Mouse (Mus musculus) lung, postnatal 0 days (tissue): Measurements from ENCODE around the gene Knstrn. TPM values are rescaled to one million over a fixed set of nuclear protein-coding genes. Genes with fewer than 3 reads are reported as not detected.

ENCODE experiments used
- ATAC-seq: fragments of 200-750 bp; cut with Nextera tagmentation; 2 replicates; pipeline ENCODE4 v1.8.0; 2017; ENCODE audit warnings: moderate library complexity
- DNase-seq: peaks from one replicate; pipeline ENCODE4 v3.0.0-alpha.2; 2016; ENCODE audit warnings: low spot score
- H3K27ac ChIP-seq: fragments of 300-500 bp; sonication (generic); 2 replicates; pipeline ENCODE4 v1.5.1; 2014; ENCODE audit warnings: antibody characterized with exemption, mild to moderate bottlenecking, low read length, mixed read lengths
- H3K27me3 ChIP-seq: fragments of 300-500 bp; sonication (generic); replicated peaks from 2 replicates; pipeline ENCODE4 v1.6.1; 2014; ENCODE audit warnings: low read length, mixed read lengths; ENCODE audit not compliant: insufficient read depth
- H3K36me3 ChIP-seq: fragments of 300-500 bp; sonication (generic); 2 replicates; pipeline ENCODE4 v1.6.1; 2014; ENCODE audit warnings: low read length, mixed read lengths; ENCODE audit not compliant: insufficient read depth
- H3K4me1 ChIP-seq: fragments of 300-500 bp; sonication (generic); 2 replicates; pipeline ENCODE4 v1.6.1; 2014; ENCODE audit warnings: antibody characterized with exemption, low read depth, low read length, mixed read lengths; ENCODE audit not compliant: insufficient read depth
- H3K4me2 ChIP-seq: fragments of 300-500 bp; sonication (generic); replicated peaks from 2 replicates; pipeline ENCODE4 v1.6.1; 2014; ENCODE audit warnings: low read depth, mild to moderate bottlenecking, low read length, moderate library complexity, mixed read lengths
- H3K4me3 ChIP-seq: fragments of 300-500 bp; sonication (generic); 2 replicates; pipeline ENCODE4 v1.5.1; 2014; ENCODE audit warnings: low read depth, low read length
- H3K9ac ChIP-seq: fragments of 300-500 bp; sonication (generic); replicated peaks from 2 replicates; pipeline ENCODE4 v1.6.1; 2014; ENCODE audit warnings: low read depth, mild to moderate bottlenecking
- H3K9me3 ChIP-seq: fragments of 300-500 bp; sonication (generic); 2 replicates; pipeline ENCODE4 v1.6.1; 2016; ENCODE audit warnings: low read length, mixed read lengths
- CTCF ChIP-seq: IDR thresholded peaks from 2 replicates; pipeline ENCODE4 v1.5.1; 2016; ENCODE audit warnings: antibody characterized with exemption, mild to moderate bottlenecking
- EP300 ChIP-seq: IDR thresholded peaks from 2 replicates; pipeline ENCODE4 v1.6.1; 2016; ENCODE audit warnings: antibody characterized with exemption, mild to moderate bottlenecking, control low read depth
- WGBS: fragments of 180-500 bp; shearing (Covaris S2); extraction: QIAGEN DNeasy Blood & Tissue Kit; methylation state at CpG from one replicate; pipeline ENCODE4 v1.1.7; 2014; 5-methylcytosine and 5-hydroxymethylcytosine counted together
- polyA plus RNA-seq: library from polyadenylated mRNA; unstranded; fragments of >200 nt; fragmentation: Nextera tagmentation; extraction: Ambion mirVana; gene quantifications from 2 replicates; pipeline ENCODE4 v1.2.1, GENCODE M21; 2015

Gene Knstrn
- polyA plus RNA-seq, 1 experiment from 2014 or later: 4.9 TPM

- Histone ChIP-seq H3K9ac (no peak overlapping the region), H3K4me1 (peaks cover 18% of the 10 kb centered on the region; the same call in 1 of the 2 replicates), H3K36me3 (no peaks in the 10 kb centered on the region), H3K27ac (no peak overlapping the region), H3K4me3 (no peak overlapping the region), H3K27me3 (no peaks in the 10 kb centered on the region), H3K4me2 (no peak overlapping the region), H3K9me3 (no peaks in the 10 kb centered on the region)
- 48% methylated on average over 2 of the region's 2 CpGs for WGBS
- no peak for ATAC-seq
- no peak for DNase-seq
- TF ChIP-seq EP300 (no peak), CTCF (no peak)
Observed at GRCm38 (mm10) chr2:118774536-118774935, 39.3 kb upstream of the Knstrn start.

GRCm38 (mm10) chr2:118775396-118775795, 38.4 kb upstream of the Knstrn start:
- Histone ChIP-seq H3K27me3 (no peaks in the 10 kb centered on the region), H3K9me3 (no peaks in the 10 kb centered on the region), H3K27ac (0 out of 2 replicates have a peak overlapping the region, but pooled peaks have one; percentile 21), H3K4me3 (no peak overlapping the region), H3K4me1 (peaks cover 18% of the 10 kb centered on the region; the same call in 1 of the 2 replicates), H3K36me3 (no peaks in the 10 kb centered on the region), H3K4me2 (no peak overlapping the region), H3K9ac (no peak overlapping the region)
- 10% methylated on average over 1 of the region's 1 CpGs for WGBS
- no peak for TF ChIP-seq EP300
- no peak for TF ChIP-seq CTCF
- DNase-seq: no peak
- no peak for ATAC-seq

- no peaks in the 10 kb centered on the region for H3K27me3 ChIP-seq
- no peak overlapping the region for H3K9ac ChIP-seq
- H3K36me3 ChIP-seq: no peaks in the 10 kb centered on the region
- H3K4me1 ChIP-seq: peaks cover 18% of the 10 kb centered on the region; the same call in 1 of the 2 replicates
- ATAC-seq (no peak), DNase-seq (no peak)
- no peaks in the 10 kb centered on the region for H3K9me3 ChIP-seq
- TF ChIP-seq EP300 (no peak), CTCF (peak; percentile 29)
- 41% methylated on average over 2 of the region's 4 CpGs for WGBS
- no peak overlapping the region for H3K4me3 ChIP-seq
- no peak overlapping the region for H3K4me2 ChIP-seq
- H3K27ac ChIP-seq: 0 out of 2 replicates have a peak overlapping the region, but pooled peaks have one; percentile 21
Observed at GRCm38 (mm10) chr2:118775846-118776245, 38.0 kb upstream of the Knstrn start.

GRCm38 (mm10) chr2:118776295-118776694, 37.5 kb upstream of the Knstrn start:
- 53% methylated on average over 2 of the region's 2 CpGs for WGBS
- Histone ChIP-seq H3K4me3 (no peak overlapping the region), H3K9me3 (no peaks in the 10 kb centered on the region), H3K27ac (0 out of 2 replicates have a peak overlapping the region, but pooled peaks have one; percentile 21), H3K36me3 (no peaks in the 10 kb centered on the region), H3K27me3 (no peaks in the 10 kb centered on the region), H3K9ac (no peak overlapping the region), H3K4me1 (peaks cover 18% of the 10 kb centered on the region; the same call in 1 of the 2 replicates), H3K4me2 (no peak overlapping the region)
- ATAC-seq (no peak), DNase-seq (no peak)
- TF ChIP-seq EP300: no peak
- TF ChIP-seq CTCF: no peak

GRCm38 (mm10) chr2:118778418-118778817, 35.4 kb upstream of the Knstrn start:
- DNase-seq: no peak
- Histone ChIP-seq H3K27ac (no peak overlapping the region), H3K4me3 (no peak overlapping the region), H3K36me3 (no peaks in the 10 kb centered on the region), H3K9ac (no peak overlapping the region), H3K9me3 (no peaks in the 10 kb centered on the region), H3K27me3 (no peaks in the 10 kb centered on the region), H3K4me1 (peaks cover 15% of the 10 kb centered on the region; the same call in 1 of the 2 replicates), H3K4me2 (no peak overlapping the region)
- 75% methylated on average over 4 of the region's 4 CpGs for WGBS
- TF ChIP-seq CTCF (no peak), EP300 (no peak)
- no peak for ATAC-seq

GRCm38 (mm10) chr2:118779065-118779464, 34.7 kb upstream of the Knstrn start:
- H3K4me1 ChIP-seq: peaks cover 15% of the 10 kb centered on the region; the same call in 1 of the 2 replicates
- H3K4me3 ChIP-seq: peak overlapping the region; percentile 21
- no peaks in the 10 kb centered on the region for H3K27me3 ChIP-seq
- no peaks in the 10 kb centered on the region for H3K36me3 ChIP-seq
- 9% methylated on average over 10 of the region's 10 CpGs for WGBS
- ATAC-seq (no peak), DNase-seq (no peak)
- no peaks in the 10 kb centered on the region for H3K9me3 ChIP-seq
- peak overlapping the region; percentile 49 for H3K4me2 ChIP-seq
- TF ChIP-seq CTCF: no peak
- no peak for TF ChIP-seq EP300
- H3K9ac ChIP-seq: no peak overlapping the region
- no peak overlapping the region for H3K27ac ChIP-seq
